Mouse (Mus musculus) left cerebral cortex, postnatal 14 days (tissue): Measurements from ENCODE around the gene Gm49361. TPM values are rescaled to one million over a fixed set of nuclear protein-coding genes. Genes with fewer than 3 reads are reported as not detected.
"Not testable (repeated sequence)": the region's sequence is repeated elsewhere in the genome, so short reads cannot be mapped to it uniquely, and the experiment has no call there.

Experiments
- DNase-seq, 2 experiments: peaks; one replicate each; pipeline ENCODE4 v3.0.0; 2021 to 2022; ENCODE audit warnings: low spot score in 2 of 2, mixed read lengths in 1 of 2
- intact Hi-C: fragments of 180-260 bp; cut with DNase I; formaldehyde crosslinking; loops from one replicate; pipeline ENCODE4 v1.15.1; 2025
- total RNA-seq, 2 experiments: library from RNA; stranded (reverse); gene quantifications; 2 replicates each; pipeline ENCODE4 v1.2.3; 2021

The Gm49361 gene
- total RNA-seq, 2 experiments from 2014 or later = 0.64 TPM; not detected in 1

- DNase-seq, intact Hi-C loops: not testable (repeated sequence)
Measured at GRCm38 (mm10) chr14:57656519-57656918, 89.4 kb downstream of the Gm49361 start.

GRCm38 (mm10) chr14:57649501-57649900, 96.4 kb downstream of the Gm49361 start:
- intact Hi-C loops = no loop called here
- DNase-seq = no peak

GRCm38 (mm10) chr14:57646155-57646554, 99.7 kb downstream of the Gm49361 start:
- no peak for DNase-seq

GRCm38 (mm10) chr14:57639153-57639552, 106.8 kb downstream of the Gm49361 start:
- intact Hi-C loops = no loop called here
- no peak for DNase-seq

More at GRCm38 (mm10) chr14:57646155-57646554, 99.7 kb downstream of the Gm49361 start:
- intact Hi-C loops = no loop called here

- no peak for DNase-seq
- intact Hi-C loops = no loop called here
Measured at GRCm38 (mm10) chr14:57634141-57634540, 111.8 kb downstream of the Gm49361 start.

- no peak for DNase-seq
- intact Hi-C loops = no loop called here
Measured at GRCm38 (mm10) chr14:57629595-57629994, 116.3 kb downstream of the Gm49361 start.

GRCm38 (mm10) chr14:57622934-57623333, 123.0 kb downstream of the Gm49361 start:
- intact Hi-C loops = no loop called here
- DNase-seq = no peak

GRCm38 (mm10) chr14:57621699-57622098, 124.2 kb downstream of the Gm49361 start:
- intact Hi-C loops = no loop called here
- DNase-seq = no peak

- intact Hi-C loops = no loop called here
- DNase-seq = no peak
Measured at GRCm38 (mm10) chr14:57620598-57621236, 125.2 kb downstream of the Gm49361 start.

GRCm38 (mm10) chr14:57619487-57619886, 126.4 kb downstream of the Gm49361 start:
- peak; percentile 36 to 39 for DNase-seq

GRCm38 (mm10) chr14:57617675-57618074, 128.2 kb downstream of the Gm49361 start:
- intact Hi-C loops = loop anchor here (5.0 kb wide), 1 partner anchor 85 kb away; no protein-coding TSS in a partner anchor
- DNase-seq = no peak

More at GRCm38 (mm10) chr14:57619487-57619886, 126.4 kb downstream of the Gm49361 start:
- intact Hi-C loops = loop anchor here (5.0 kb wide), 1 partner anchor 87 kb away; no protein-coding TSS in a partner anchor

- no peak for DNase-seq
- intact Hi-C loops = loop anchor here (5.0 kb wide), 1 partner anchor 84 kb away; no protein-coding TSS in a partner anchor
Measured at GRCm38 (mm10) chr14:57616339-57616965, 129.5 kb downstream of the Gm49361 start.

- DNase-seq = no peak
- intact Hi-C loops = loop anchor here (5.0 kb wide), 1 partner anchor 84 kb away; no protein-coding TSS in a partner anchor
Measured at GRCm38 (mm10) chr14:57615828-57616227, 130.1 kb downstream of the Gm49361 start.

GRCm38 (mm10) chr14:57611034-57611433, 134.9 kb downstream of the Gm49361 start:
- no peak for DNase-seq
- intact Hi-C loops = no loop called here

- intact Hi-C loops = no loop called here
- peak in 1 of 2 experiments; percentile 20 for DNase-seq
Measured at GRCm38 (mm10) chr14:57609816-57610329, 136.0 kb downstream of the Gm49361 start.

- DNase-seq = peak; percentile 76 to 83
- intact Hi-C loops = no loop called here
Measured at GRCm38 (mm10) chr14:57607500-57607899, 138.4 kb downstream of the Gm49361 start.

- intact Hi-C loops = no loop called here
- no peak for DNase-seq
Measured at GRCm38 (mm10) chr14:57606663-57607365, 139.1 kb downstream of the Gm49361 start.

GRCm38 (mm10) chr14:57593279-57593678, 152.6 kb downstream of the Gm49361 start:
- DNase-seq = no peak
- intact Hi-C loops = no loop called here
